Mouse (Mus musculus): ENCODE measurements around the gene Pnpla1.

- TF ChIP-seq POLR2A (IDR thresholded peaks at IDR 0.05; ENCODE audit: borderline replicate concordance, insufficient read depth, low read length) (no peak), CTCF (IDR thresholded peaks at IDR 0.05; ENCODE audit: borderline replicate concordance, insufficient read depth, low read depth, low read length) (peak; percentile 15; the same call in 1 of the 2 replicates)
These were observed 51.2 kb downstream of the Pnpla1 start for GRCm38 (mm10) chr17:28909252-28909941.
